Mouse (Mus musculus) neural tube, embryonic 12.5 days (tissue): ENCODE measurements around the gene Smok3b. TPM values are rescaled to one million over a fixed set of nuclear protein-coding genes. Genes with fewer than 3 reads are reported as not detected.
"Not testable (repeated sequence)": the region's sequence is repeated elsewhere in the genome, so short reads cannot be mapped to it uniquely, and the experiment has no call there.

Source experiments
- ATAC-seq: fragments of 200-750 bp; cut with Nextera tagmentation; 2 replicates; pipeline ENCODE4 v1.8.0; 2017; ENCODE audit warnings: low read depth, mild to moderate bottlenecking, moderate TSS enrichment, moderate library complexity; ENCODE audit not compliant: low FRiP score
- H3K27ac ChIP-seq: fragments of 300-500 bp; sonication (generic); 2 replicates; pipeline ENCODE4 v1.5.1; 2016
- H3K27me3 ChIP-seq: fragments of 300-500 bp; sonication (generic); replicated peaks from 2 replicates; pipeline ENCODE4 v1.6.1; 2016; ENCODE audit warnings: mild to moderate bottlenecking
- H3K36me3 ChIP-seq: fragments of 300-500 bp; sonication (generic); 2 replicates; pipeline ENCODE4 v1.6.1; 2016; ENCODE audit warnings: mild to moderate bottlenecking
- H3K4me1 ChIP-seq: fragments of 300-500 bp; sonication (generic); 2 replicates; pipeline ENCODE4 v1.6.1; 2016
- H3K4me2 ChIP-seq: fragments of 300-500 bp; sonication (generic); replicated peaks from 2 replicates; pipeline ENCODE4 v1.6.1; 2016; ENCODE audit warnings: mild to moderate bottlenecking
- H3K4me3 ChIP-seq: fragments of 300-500 bp; sonication (generic); 2 replicates; pipeline ENCODE4 v1.5.1; 2016
- H3K9ac ChIP-seq: fragments of 300-500 bp; sonication (generic); 2 replicates; pipeline ENCODE4 v1.6.1; 2016; ENCODE audit warnings: mild to moderate bottlenecking
- H3K9me3 ChIP-seq: fragments of 300-500 bp; sonication (generic); 2 replicates; pipeline ENCODE4 v1.6.1; 2016; ENCODE audit warnings: mild to moderate bottlenecking
- WGBS: fragments of 180-500 bp; shearing (Covaris S2); methylation state at CpG from one replicate; pipeline ENCODE4 v1.1.7; 2016; 5-methylcytosine and 5-hydroxymethylcytosine counted together
- polyA plus RNA-seq: library from polyadenylated mRNA; unstranded; fragments of >200 nt; fragmentation: Nextera tagmentation; extraction: Ambion mirVana; gene quantifications from 2 replicates; pipeline ENCODE4 v1.2.1, GENCODE M21; 2016

Smok3b gene
- polyA plus RNA-seq, 1 experiment from 2014 or later: not detected

DNA sequence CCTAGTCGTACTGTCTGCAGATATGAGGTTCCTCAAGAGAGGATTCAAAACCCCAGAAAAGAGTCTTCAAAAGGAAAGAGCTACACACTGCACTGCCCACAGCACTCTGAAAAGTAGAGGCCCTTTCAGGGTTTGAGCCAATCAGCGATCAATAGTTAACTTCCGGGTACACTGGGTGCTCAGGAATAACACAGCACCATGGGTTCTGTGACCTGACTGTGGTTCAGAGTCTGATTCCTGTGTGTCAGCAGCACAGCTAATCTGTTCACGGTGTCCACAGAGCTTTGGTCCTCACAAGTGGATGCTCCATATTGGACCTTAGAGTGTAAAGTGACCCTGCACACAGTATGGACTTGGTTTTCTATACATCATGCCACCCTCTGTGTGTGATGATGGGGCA, 1.7 kb upstream of the Smok3b start:
- H3K27me3 ChIP-seq, H3K27ac ChIP-seq, H3K4me1 ChIP-seq, H3K36me3 ChIP-seq, H3K9me3 ChIP-seq, ATAC-seq, H3K4me3 ChIP-seq, H3K9ac ChIP-seq, H3K4me2 ChIP-seq: not testable (repeated sequence)
- 91% methylated on average over 4 of the region's 4 CpGs for WGBS

- not testable (repeated sequence) for H3K27me3 ChIP-seq, H3K4me3 ChIP-seq, H3K9ac ChIP-seq, H3K9me3 ChIP-seq, H3K27ac ChIP-seq, H3K4me2 ChIP-seq, H3K4me1 ChIP-seq, H3K36me3 ChIP-seq, ATAC-seq
- WGBS: no CpG with 5 or more reads among the region's 5 CpGs
These were observed 31.7 kb downstream of the Smok3b start, which contains the start of gene Smok3c for GRCm38 (mm10) chr5:138052894-138053293. Gene Smok3c, plus strand, starts transcription at chr5:138053194.

- Histone ChIP-seq H3K4me2 (no peak overlapping the region), H3K4me1 (no peaks in the 10 kb centered on the region), H3K27me3 (no peaks in the 10 kb centered on the region), H3K4me3 (no peak overlapping the region), H3K9ac (no peak overlapping the region), H3K36me3 (no peaks in the 10 kb centered on the region), H3K9me3 (no peaks in the 10 kb centered on the region), H3K27ac (no peak overlapping the region)
- WGBS: 89% methylated on average over 4 of the region's 4 CpGs
- no peak for ATAC-seq
These were observed 52.6 kb downstream of the Smok3b start for GRCm38 (mm10) chr5:138073803-138074202.

GRCm38 (mm10) chr5:138075684-138076083, 54.5 kb downstream of the Smok3b start:
- WGBS: 72% methylated on average over 3 of the region's 3 CpGs
- no peaks in the 10 kb centered on the region for H3K9me3 ChIP-seq
- H3K27ac ChIP-seq: no peak overlapping the region
- no peak overlapping the region for H3K4me2 ChIP-seq
- H3K4me1 ChIP-seq: no peaks in the 10 kb centered on the region
- H3K27me3 ChIP-seq: no peaks in the 10 kb centered on the region
- no peak overlapping the region for H3K4me3 ChIP-seq
- no peaks in the 10 kb centered on the region for H3K36me3 ChIP-seq
- ATAC-seq: no peak
- no peak overlapping the region for H3K9ac ChIP-seq

DNA sequence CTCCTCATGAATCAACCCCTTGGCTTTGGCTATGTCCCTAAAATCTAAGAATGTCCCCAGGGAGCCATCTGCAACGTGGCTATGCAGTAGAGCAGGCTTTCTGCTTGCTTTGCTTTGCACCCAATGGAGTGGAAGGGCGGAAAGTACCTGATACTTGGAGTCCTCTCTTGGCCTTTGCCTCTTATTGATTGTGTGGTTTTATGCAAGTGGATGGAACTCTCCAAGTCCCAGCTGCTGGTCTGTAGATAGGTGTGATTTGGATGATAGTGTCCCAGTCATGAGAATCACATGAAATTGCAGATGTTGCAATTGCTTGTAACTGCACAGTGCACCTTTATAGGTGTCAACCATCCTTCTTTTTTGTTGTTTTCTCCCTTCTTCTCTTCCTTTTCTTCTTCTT, 54.9 kb downstream of the Smok3b start:
- WGBS: 61% methylated on average over 2 of the region's 2 CpGs
- Histone ChIP-seq H3K4me3 (no peak overlapping the region), H3K4me2 (no peak overlapping the region), H3K36me3 (no peaks in the 10 kb centered on the region), H3K4me1 (no peaks in the 10 kb centered on the region), H3K27ac (no peak overlapping the region), H3K27me3 (no peaks in the 10 kb centered on the region), H3K9me3 (no peaks in the 10 kb centered on the region), H3K9ac (no peak overlapping the region)
- no peak for ATAC-seq

DNA sequence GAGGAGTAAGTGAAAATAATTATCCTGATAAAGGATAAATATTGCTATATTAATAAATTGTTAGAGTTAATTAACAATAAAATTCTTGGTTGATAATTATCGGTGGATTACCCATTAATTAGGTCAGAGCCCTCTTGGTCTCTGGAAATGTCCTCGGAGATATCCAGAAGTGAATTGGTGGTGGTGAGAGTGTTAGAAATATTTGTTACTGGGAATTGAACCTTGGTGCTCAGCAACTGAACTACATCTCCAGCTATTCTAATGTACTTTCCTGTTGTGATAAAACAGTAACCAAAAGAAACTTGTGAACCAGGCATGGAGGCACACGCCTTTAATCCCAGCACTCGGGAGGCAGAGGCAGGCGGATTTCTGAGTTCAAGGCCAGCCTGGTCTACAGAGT, 59.2 kb downstream of the Smok3b start:
- H3K27me3 ChIP-seq: no peaks in the 10 kb centered on the region
- H3K9me3 ChIP-seq: no peaks in the 10 kb centered on the region
- H3K4me1 ChIP-seq: no peaks in the 10 kb centered on the region
- H3K9ac ChIP-seq: no peak overlapping the region
- H3K27ac ChIP-seq: no peak overlapping the region
- H3K4me3 ChIP-seq: no peak overlapping the region
- no peak for ATAC-seq
- WGBS: 91% methylated on average over 5 of the region's 5 CpGs
- H3K36me3 ChIP-seq: no peaks in the 10 kb centered on the region
- H3K4me2 ChIP-seq: no peak overlapping the region

DNA sequence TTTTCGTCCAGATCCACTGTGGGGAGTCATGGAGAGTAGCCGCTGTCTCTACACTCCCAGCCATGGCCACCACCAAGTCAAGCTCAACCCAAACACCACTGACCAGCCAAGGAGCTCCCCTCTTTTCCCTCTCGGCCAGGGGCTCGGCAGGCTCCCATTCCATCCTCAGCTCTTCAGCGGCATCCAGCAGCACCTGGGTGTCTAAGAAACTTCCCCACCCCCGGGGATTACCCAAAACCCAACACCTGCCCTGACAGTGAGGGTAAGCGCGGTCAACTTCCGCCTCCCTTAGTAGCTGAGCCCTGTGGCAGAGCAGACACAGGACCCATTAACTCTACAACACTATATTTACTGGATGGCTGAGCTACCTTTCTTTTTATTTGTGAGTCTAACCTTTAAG, 60.2 kb downstream of the Smok3b start:
- H3K27me3 ChIP-seq: no peaks in the 10 kb centered on the region
- no peaks in the 10 kb centered on the region for H3K9me3 ChIP-seq
- no peak overlapping the region for H3K9ac ChIP-seq
- H3K4me1 ChIP-seq: peaks cover 3% of the 10 kb centered on the region; the same call in 1 of the 2 replicates
- no peak overlapping the region for H3K27ac ChIP-seq
- H3K4me3 ChIP-seq: no peak overlapping the region
- WGBS: 82% methylated on average over 9 of the region's 9 CpGs
- H3K36me3 ChIP-seq: no peaks in the 10 kb centered on the region
- no peak for ATAC-seq
- H3K4me2 ChIP-seq: no peak overlapping the region

DNA sequence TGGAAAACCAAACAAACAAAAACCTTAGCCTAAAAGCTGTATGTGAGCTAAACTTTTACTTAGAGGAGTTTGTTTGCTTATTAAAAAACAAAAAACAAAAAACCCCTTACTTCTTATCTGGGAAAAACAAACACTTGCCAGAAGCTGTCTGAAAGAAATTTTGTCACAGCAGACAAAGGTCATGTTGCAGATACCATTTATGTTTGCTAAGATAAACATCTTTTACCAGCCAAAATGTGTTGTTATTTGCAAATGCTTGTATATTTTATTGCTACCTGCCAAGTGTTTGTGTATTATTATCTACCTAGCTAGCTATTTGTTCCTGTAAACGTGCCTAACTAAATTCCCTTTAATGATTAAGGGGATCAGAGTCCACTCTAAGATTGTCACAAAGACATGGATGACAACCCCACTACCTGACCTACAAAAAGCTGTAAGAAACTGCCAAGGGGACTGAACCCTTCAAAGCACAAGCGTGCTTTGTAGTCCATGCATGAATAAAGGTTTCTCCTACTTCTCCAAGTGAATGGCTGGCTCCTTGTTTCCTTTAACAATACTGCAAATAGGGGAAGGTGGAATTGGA, 62.2 kb downstream of the Smok3b start:
- no peak overlapping the region for H3K27ac ChIP-seq
- no peak overlapping the region for H3K4me3 ChIP-seq
- H3K36me3 ChIP-seq: peaks cover 7% of the 10 kb centered on the region; the same call in 1 of the 2 replicates
- no peak overlapping the region for H3K9ac ChIP-seq
- H3K4me1 ChIP-seq: peaks cover 6% of the 10 kb centered on the region; the same call in 1 of the 2 replicates
- no peaks in the 10 kb centered on the region for H3K9me3 ChIP-seq
- no peak overlapping the region for H3K4me2 ChIP-seq
- ATAC-seq: no peak
- no peaks in the 10 kb centered on the region for H3K27me3 ChIP-seq
- 69% methylated on average over 2 of the region's 2 CpGs for WGBS

DNA sequence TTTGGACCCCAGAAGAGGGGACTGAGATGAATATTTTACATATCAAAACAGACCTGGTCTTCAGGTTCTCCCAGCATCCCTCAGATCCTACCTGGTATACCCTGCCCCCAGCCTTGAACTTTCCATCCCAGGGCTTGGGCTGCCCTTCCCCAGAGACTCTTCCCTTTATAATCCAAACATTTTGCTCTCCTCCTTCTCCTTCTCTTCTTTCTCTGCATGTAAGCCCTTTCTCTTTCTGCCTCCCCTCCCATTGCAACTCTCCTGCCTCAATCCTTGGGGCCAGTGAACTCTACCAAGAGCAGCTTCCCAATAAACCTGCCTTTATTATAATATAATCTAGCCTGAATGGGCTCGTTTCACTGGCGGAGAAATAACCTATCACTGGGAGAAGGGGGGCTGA, 62.7 kb downstream of the Smok3b start:
- 91% methylated on average over 2 of the region's 2 CpGs for WGBS

DNA sequence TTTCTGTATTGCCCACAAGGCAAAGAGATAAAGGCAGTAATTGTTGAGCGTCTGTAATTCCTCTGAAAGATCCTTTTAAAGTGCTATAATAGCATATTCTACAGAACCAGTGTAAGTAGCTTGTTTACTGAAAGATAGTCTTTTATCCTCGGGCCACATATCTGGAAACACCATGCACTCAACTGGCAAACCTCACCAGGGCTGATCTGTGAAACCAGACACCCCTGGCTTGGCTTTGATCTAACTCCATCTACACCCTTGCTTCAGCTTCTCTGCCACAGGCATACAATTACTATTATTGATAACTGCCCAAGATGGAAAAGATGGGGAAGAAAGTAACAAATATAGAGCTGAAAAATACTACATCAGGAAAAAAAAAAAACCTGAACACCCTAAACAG, 63.3 kb downstream of the Smok3b start:
- no peak overlapping the region for H3K27ac ChIP-seq
- peaks cover 12% of the 10 kb centered on the region; the same call in 1 of the 2 replicates for H3K36me3 ChIP-seq
- peak overlapping the region; percentile 79; the same call in 1 of the 2 replicates for H3K4me3 ChIP-seq
- 61% methylated on average over 2 of the region's 2 CpGs for WGBS
- ATAC-seq: peak; percentile 34; the same call in 1 of the 2 replicates
- peak overlapping the region; percentile 73 for H3K4me2 ChIP-seq
- no peaks in the 10 kb centered on the region for H3K9me3 ChIP-seq
- no peak overlapping the region for H3K9ac ChIP-seq
- H3K4me1 ChIP-seq: peaks cover 6% of the 10 kb centered on the region; the same call in 1 of the 2 replicates
- H3K27me3 ChIP-seq: no peaks in the 10 kb centered on the region

More for the DNA sequence above, 62.7 kb downstream of the Smok3b start:
- Histone ChIP-seq H3K27ac (no peak overlapping the region), H3K4me2 (no peak overlapping the region), H3K36me3 (peaks cover 7% of the 10 kb centered on the region; the same call in 1 of the 2 replicates), H3K4me3 (no peak overlapping the region), H3K9ac (no peak overlapping the region), H3K9me3 (no peaks in the 10 kb centered on the region), H3K4me1 (peaks cover 6% of the 10 kb centered on the region; the same call in 1 of the 2 replicates), H3K27me3 (no peaks in the 10 kb centered on the region)
- ATAC-seq: no peak

GRCm38 (mm10) chr5:138084996-138085395, 63.8 kb downstream of the Smok3b start, which contains the start of gene Zkscan1:
Gene Zkscan1, plus strand, starts transcription at chr5:138085084.
- Histone ChIP-seq H3K27ac (peak within 1 kb of the TSS; percentile 53; the same call in 1 of the 2 replicates), H3K9me3 (no peaks in the 10 kb centered on the region), H3K9ac (peak within 1 kb of the TSS; percentile 97), H3K4me3 (peak within 1 kb of the TSS; percentile 79), H3K4me2 (peak within 1 kb of the TSS; percentile 73), H3K36me3 (peaks cover 12% of the 10 kb centered on the region; the same call in 1 of the 2 replicates), H3K4me1 (peaks cover 6% of the 10 kb centered on the region; the same call in 1 of the 2 replicates), H3K27me3 (no peaks in the 10 kb centered on the region)
- ATAC-seq: peak; percentile 92
- under 1% methylated on average over 27 of the region's 27 CpGs for WGBS

- H3K27me3 ChIP-seq: no peaks in the 10 kb centered on the region
- peak overlapping the region; percentile 79 for H3K4me3 ChIP-seq
- peak overlapping the region; percentile 53; the same call in 1 of the 2 replicates for H3K27ac ChIP-seq
- H3K4me1 ChIP-seq: peaks cover 6% of the 10 kb centered on the region; the same call in 1 of the 2 replicates
- H3K4me2 ChIP-seq: peak overlapping the region; percentile 73
- H3K9me3 ChIP-seq: no peaks in the 10 kb centered on the region
- peak overlapping the region; percentile 97 for H3K9ac ChIP-seq
- peaks cover 12% of the 10 kb centered on the region; the same call in 1 of the 2 replicates for H3K36me3 ChIP-seq
- ATAC-seq: peak; percentile 60; the same call in 1 of the 2 replicates
- WGBS: under 1% methylated on average over 18 of the region's 18 CpGs
These were observed 64.2 kb downstream of the Smok3b start for GRCm38 (mm10) chr5:138085421-138085911.
